Mouse (Mus musculus) brain, embryonic 14.5 days (tissue): Measurements from ENCODE around the gene Tnfaip8l2.

Experiments
- CTCF ChIP-seq: fragments of 200-500 bp; IDR thresholded peaks from 2 replicates; pipeline ENCODE4 v1.5.1; 2012; ENCODE audit warnings: inconsistent platforms, mild to moderate bottlenecking, moderate library complexity, borderline replicate concordance; ENCODE audit not compliant: insufficient read depth, insufficient read length; ENCODE audit errors: extremely low read depth
- POLR2A ChIP-seq: fragments of 200-500 bp; IDR thresholded peaks from 2 replicates; pipeline ENCODE4 v1.6.1; 2012; ENCODE audit warnings: mild to moderate bottlenecking, inconsistent platforms, borderline replicate concordance; ENCODE audit not compliant: poor library complexity, insufficient read depth, insufficient read length, severe bottlenecking; ENCODE audit errors: extremely low read depth

- no peak for TF ChIP-seq POLR2A
- no peak for TF ChIP-seq CTCF
Measured at GRCm38 (mm10) chr3:95161041-95161551, 18.9 kb upstream of the Tnfaip8l2 start.
